Mouse (Mus musculus) olfactory bulb, adult 2 months (tissue): ENCODE data around the gene Gm4744.
"Not testable (repeated sequence)": the region's sequence is repeated elsewhere in the genome, so short reads cannot be mapped to it uniquely, and the experiment has no call there.

Source experiments
- CTCF ChIP-seq: fragments of 200-500 bp; IDR thresholded peaks from 2 replicates; pipeline ENCODE4 v1.5.1; 2012; ENCODE audit warnings: low read depth, mild to moderate bottlenecking, low read length, moderate library complexity; ENCODE audit not compliant: insufficient read depth
- POLR2A ChIP-seq: fragments of 200-500 bp; IDR thresholded peaks from 2 replicates; pipeline ENCODE4 v1.6.1; 2012; ENCODE audit warnings: mild to moderate bottlenecking, low read depth, low read length, moderate library complexity; ENCODE audit not compliant: insufficient read depth

DNA sequence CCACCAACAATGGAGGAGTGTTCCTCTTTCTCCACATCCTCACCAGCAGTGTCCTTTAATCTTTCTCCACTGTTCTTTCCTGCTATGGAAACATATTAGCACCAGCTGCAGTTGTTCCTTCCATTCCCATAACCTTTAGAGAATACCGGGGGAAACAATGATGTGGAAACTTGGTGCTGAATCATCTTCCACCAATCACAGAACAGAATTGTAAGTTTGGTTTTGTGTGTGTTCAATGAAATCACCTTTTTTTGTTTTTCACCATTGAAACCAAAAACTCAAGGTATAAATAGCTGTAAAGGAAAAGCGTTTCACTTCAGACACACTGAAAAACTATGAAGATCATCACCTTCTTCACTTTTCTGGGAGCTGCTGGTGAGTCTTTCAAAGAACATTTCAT is 12.8 kb upstream of the Gm4744 start, which contains the start of gene 1810009J06Rik:
- not testable (repeated sequence) for TF ChIP-seq CTCF, POLR2A
